In genomic region chr17:12742151-12742908, GRCm38 (mm10) we compare ENCODE assay signal across 8 mouse cellular contexts. TPM values are rescaled to one million over a fixed set of nuclear protein-coding genes. Genes with fewer than 3 reads are reported as not detected.
DNase-seq lines count a peak whose midpoint lies in the region; ATAC-seq and TF ChIP-seq lines count a peak whose summit lies in the region.

No protein-coding gene starts in this region.

- peak overlapping the region; percentile 70 for H3K9ac ChIP-seq in embryonic facial prominence, embryonic 11.5 days (replicated peaks; ENCODE audit: low read length)
- H3K9ac ChIP-seq in intestine, embryonic 16.5 days (ENCODE audit: low read depth, low read length) = peak overlapping the region; percentile 76
- peak overlapping the region; percentile 52 for H3K9ac ChIP-seq in midbrain, embryonic 16.5 days (ENCODE audit: low read depth, low read length)

- H3K4me3 ChIP-seq in cerebellum, adult 2 months (replicated peaks; ENCODE audit: insufficient read depth, low read depth, low read length) = peak overlapping the region; percentile 64
- peak overlapping the region; percentile 53 for H3K4me3 ChIP-seq in embryonic facial prominence, embryonic 11.5 days (ENCODE audit: low read depth, low read length)
- H3K4me3 ChIP-seq in intestine, embryonic 16.5 days (ENCODE audit: low read length) = peak overlapping the region; percentile 65
- peak overlapping the region; percentile 45 for H3K4me3 ChIP-seq in midbrain, embryonic 16.5 days (ENCODE audit: low read depth, low read length)

- 57% methylated on average over 38 of the region's 38 CpGs for WGBS in cerebellum, adult 2 months
- WGBS in embryonic facial prominence, embryonic 11.5 days = 55% methylated on average over 38 of the region's 38 CpGs
- WGBS in intestine, embryonic 16.5 days = 42% methylated on average over 38 of the region's 38 CpGs
- WGBS in midbrain, embryonic 16.5 days = 51% methylated on average over 38 of the region's 38 CpGs

- no peaks in the 10 kb centered on the region for H3K27me3 ChIP-seq in cerebellum, adult 2 months (ENCODE audit: control insufficient read depth, insufficient read depth, low read length)
- no peaks in the 10 kb centered on the region for H3K27me3 ChIP-seq in embryonic facial prominence, embryonic 11.5 days (ENCODE audit: control insufficient read depth, insufficient read depth, low read length)
- no peaks in the 10 kb centered on the region for H3K27me3 ChIP-seq in intestine, embryonic 16.5 days (replicated peaks; ENCODE audit: control insufficient read depth, insufficient read depth, low read length)
- H3K27me3 ChIP-seq in midbrain, embryonic 16.5 days (ENCODE audit: control insufficient read depth, insufficient read depth, low read depth, low read length) = no peaks in the 10 kb centered on the region

- H3K4me1 ChIP-seq in cerebellum, adult 2 months (ENCODE audit: control insufficient read depth, insufficient read depth, low read length) = peaks cover 15% of the 10 kb centered on the region
- H3K4me1 ChIP-seq in embryonic facial prominence, embryonic 11.5 days (ENCODE audit: control insufficient read depth, insufficient read depth, low read length) = no peaks in the 10 kb centered on the region
- H3K4me1 ChIP-seq in intestine, embryonic 16.5 days (ENCODE audit: control insufficient read depth, insufficient read depth, low read length) = peaks cover 18% of the 10 kb centered on the region
- no peaks in the 10 kb centered on the region for H3K4me1 ChIP-seq in midbrain, embryonic 16.5 days (ENCODE audit: control insufficient read depth, insufficient read depth, low read length)

- H3K36me3 ChIP-seq in embryonic facial prominence, embryonic 11.5 days (replicated peaks; ENCODE audit: control insufficient read depth, insufficient read depth, low read depth, low read length) = peaks cover 12% of the 10 kb centered on the region
- peaks cover 50% of the 10 kb centered on the region for H3K36me3 ChIP-seq in intestine, embryonic 16.5 days (ENCODE audit: control insufficient read depth, insufficient read depth, low read length)
- H3K36me3 ChIP-seq in midbrain, embryonic 16.5 days (ENCODE audit: control insufficient read depth, insufficient read depth, low read length) = peaks cover 28% of the 10 kb centered on the region

- no peak for TF ChIP-seq POLR2A in cerebellum, adult 2 months (IDR thresholded peaks at IDR 0.05; ENCODE audit: borderline replicate concordance, insufficient read depth, low read length)

- ATAC-seq in embryonic facial prominence, embryonic 11.5 days (replicated peaks; ENCODE audit: insufficient number of reproducible peaks, low FRiP score, low TSS enrichment, low read depth) = no peak
- peak; percentile 13; the same call in 1 of the 2 replicates for ATAC-seq in intestine, embryonic 16.5 days
- peak; percentile 46 for ATAC-seq in midbrain, embryonic 16.5 days

- peak overlapping the region; percentile 79 for H3K27ac ChIP-seq in cerebellum, adult 2 months (ENCODE audit: insufficient read depth, low read length)
- peak overlapping the region; percentile 67; the same call in 1 of the 2 replicates for H3K27ac ChIP-seq in embryonic facial prominence, embryonic 11.5 days (replicated peaks; ENCODE audit: low read depth, low read length)
- peak overlapping the region; percentile 85 for H3K27ac ChIP-seq in intestine, embryonic 16.5 days (ENCODE audit: low read length)
- H3K27ac ChIP-seq in midbrain, embryonic 16.5 days (ENCODE audit: low read length) = no peak overlapping the region

- peak; percentile 62 to 67 for DNase-seq in cerebellum, adult 2 months
- DNase-seq in cerebellum, adult 11 months = no peak
- peak; percentile 46 for DNase-seq in CD4-positive, CD25-positive, alpha-beta regulatory T cell, adult 2 months (ENCODE audit: low read depth, low spot score)
- DNase-seq in embryonic facial prominence, embryonic 11.5 days (ENCODE audit: low spot score) = peak; percentile 23
- DNase-seq in MN1 (ENCODE audit: low spot score) = no peak
- no peak for DNase-seq in frontal cortex, postnatal 36 days (ENCODE audit: low spot score in 2 of 2)

- peak overlapping the region; percentile 51 for H3K4me2 ChIP-seq in embryonic facial prominence, embryonic 11.5 days (ENCODE audit: low read depth, low read length)
- H3K4me2 ChIP-seq in intestine, embryonic 16.5 days (ENCODE audit: low read depth, low read length) = peak overlapping the region; percentile 50
- peak overlapping the region; percentile 64 for H3K4me2 ChIP-seq in midbrain, embryonic 16.5 days (ENCODE audit: low read length)

- H3K9me3 ChIP-seq in embryonic facial prominence, embryonic 11.5 days (replicated peaks; ENCODE audit: control insufficient read depth, low read length) = peaks cover 11% of the 10 kb centered on the region; the same call in 1 of the 2 replicates
- H3K9me3 ChIP-seq in intestine, embryonic 16.5 days (ENCODE audit: control insufficient read depth, low read length) = peaks cover 19% of the 10 kb centered on the region
- H3K9me3 ChIP-seq in midbrain, embryonic 16.5 days (replicated peaks; ENCODE audit: control insufficient read depth, low read length, poor library complexity, severe bottlenecking) = peaks cover 18% of the 10 kb centered on the region

- no peak for TF ChIP-seq CTCF in cerebellum, adult 2 months (IDR thresholded peaks at IDR 0.05; ENCODE audit: borderline replicate concordance, insufficient read depth, low read depth, low read length)

RNA-seq across cellular contexts. Expression of gene Igf2r, which starts 27.1 kb away (rescaled TPM):
- polyA plus RNA-seq in cerebellum, adult 2 months (2012; rRNA removed) = 18.1 and 19.7 TPM in 2 replicates
- 19.4 and 19.6 TPM in 2 replicates for polyA plus RNA-seq in embryonic facial prominence, embryonic 11.5 days (2014; fragmentation: Nextera tagmentation; extraction: Ambion mirVana)
- polyA plus RNA-seq in intestine, embryonic 16.5 days (2015; fragmentation: Nextera tagmentation; extraction: Ambion mirVana) = 26.6 and 36.2 TPM in 2 replicates
- 9.6 and 10.9 TPM in 2 replicates for polyA plus RNA-seq in midbrain, embryonic 16.5 days (2015; fragmentation: Nextera tagmentation; extraction: Ambion mirVana)

Comparison
In these comparisons a context has a peak if more than half of its experiments do, and no peak if none do; other contexts are left out.
1. DNase-seq: peak in cerebellum, adult 2 months (2 of 2), CD4-positive, CD25-positive, alpha-beta regulatory T cell, adult 2 months (single experiment) and embryonic facial prominence, embryonic 11.5 days (single experiment); none in cerebellum, adult 11 months (single experiment), MN1 (single experiment) and frontal cortex, postnatal 36 days (0 of 2).
2. Peak in every context shown above with its lines, with median percentiles within 50 percentile points of each other: H3K4me3 ChIP-seq, H3K4me2 ChIP-seq and H3K9ac ChIP-seq.